Mouse (Mus musculus): ENCODE measurements around the gene Kif18b. TPM values are rescaled to one million over a fixed set of nuclear protein-coding genes. Genes with fewer than 3 reads are reported as not detected.

Gene Kif18b
- polyA plus RNA-seq, 1 experiment from 2014 or later = 5.1 TPM

- H3K4me3 ChIP-seq (ENCODE audit: low read depth, low read length) = peak overlapping the region; percentile 33
- peak overlapping the region; percentile 65 for H3K4me2 ChIP-seq (ENCODE audit: low read depth)
- peaks cover 72% of the 10 kb centered on the region for H3K27me3 ChIP-seq (ENCODE audit: control insufficient read depth, insufficient read depth, low read length)
- 0 out of 2 replicates have a peak, but pooled peaks have one; percentile 3 for ATAC-seq (ENCODE audit: insufficient read depth, low FRiP score, low TSS enrichment)
- peak; percentile 44 for DNase-seq (ENCODE audit: low spot score)
- H3K9me3 ChIP-seq (ENCODE audit: control insufficient read depth, low read length) = no peaks in the 10 kb centered on the region
- no peak overlapping the region for H3K27ac ChIP-seq (ENCODE audit: low read depth, low read length)
- H3K4me1 ChIP-seq (ENCODE audit: control insufficient read depth, insufficient read depth, low read length) = peaks cover 11% of the 10 kb centered on the region; the same call in 1 of the 2 replicates
- H3K9ac ChIP-seq (ENCODE audit: low read length) = peak overlapping the region; percentile 52
- no peaks in the 10 kb centered on the region for H3K36me3 ChIP-seq (ENCODE audit: control insufficient read depth, insufficient read depth, low read length)
- WGBS = 2% methylated on average over 53 of the region's 54 CpGs
Measured at GRCm38 (mm10) chr11:102945306-102946264, 20.7 kb upstream of the Kif18b start.

GRCm38 (mm10) chr11:102941236-102941635 lies 16.3 kb upstream of the Kif18b start:
- H3K4me2 ChIP-seq (ENCODE audit: low read depth) = no peak overlapping the region
- H3K9ac ChIP-seq (ENCODE audit: low read length) = no peak overlapping the region
- H3K36me3 ChIP-seq (ENCODE audit: control insufficient read depth, insufficient read depth, low read length) = no peaks in the 10 kb centered on the region
- no peak overlapping the region for H3K27ac ChIP-seq (ENCODE audit: low read depth, low read length)
- no peak for DNase-seq (ENCODE audit: low spot score)
- WGBS = 57% methylated on average over 5 of the region's 6 CpGs
- H3K4me3 ChIP-seq (ENCODE audit: low read depth, low read length) = no peak overlapping the region
- H3K27me3 ChIP-seq (ENCODE audit: control insufficient read depth, insufficient read depth, low read length) = peaks cover 35% of the 10 kb centered on the region
- peaks cover 12% of the 10 kb centered on the region; the same call in 1 of the 2 replicates for H3K4me1 ChIP-seq (ENCODE audit: control insufficient read depth, insufficient read depth, low read length)
- no peak for ATAC-seq (ENCODE audit: insufficient read depth, low FRiP score, low TSS enrichment)
- no peaks in the 10 kb centered on the region for H3K9me3 ChIP-seq (ENCODE audit: control insufficient read depth, low read length)

GRCm38 (mm10) chr11:102939024-102939675 lies 14.2 kb upstream of the Kif18b start:
- Histone ChIP-seq H3K4me1 (ENCODE audit: control insufficient read depth, insufficient read depth, low read length) (peaks cover 12% of the 10 kb centered on the region; the same call in 1 of the 2 replicates), H3K36me3 (ENCODE audit: control insufficient read depth, insufficient read depth, low read length) (no peaks in the 10 kb centered on the region), H3K4me3 (ENCODE audit: low read depth, low read length) (no peak overlapping the region), H3K27ac (ENCODE audit: low read depth, low read length) (no peak overlapping the region), H3K4me2 (ENCODE audit: low read depth) (no peak overlapping the region), H3K9me3 (ENCODE audit: control insufficient read depth, low read length) (no peaks in the 10 kb centered on the region), H3K27me3 (ENCODE audit: control insufficient read depth, insufficient read depth, low read length) (peaks cover 14% of the 10 kb centered on the region), H3K9ac (ENCODE audit: low read length) (0 out of 2 replicates have a peak overlapping the region, but pooled peaks have one; percentile 11)
- ATAC-seq (ENCODE audit: insufficient read depth, low FRiP score, low TSS enrichment) = no peak
- DNase-seq (ENCODE audit: low spot score) = no peak
- 45% methylated on average over 13 of the region's 13 CpGs for WGBS

GRCm38 (mm10) chr11:102937529-102938182 lies 12.7 kb upstream of the Kif18b start:
- Histone ChIP-seq H3K4me2 (ENCODE audit: low read depth) (no peak overlapping the region), H3K9ac (ENCODE audit: low read length) (no peak overlapping the region), H3K27ac (ENCODE audit: low read depth, low read length) (no peak overlapping the region), H3K36me3 (ENCODE audit: control insufficient read depth, insufficient read depth, low read length) (no peaks in the 10 kb centered on the region), H3K9me3 (ENCODE audit: control insufficient read depth, low read length) (no peaks in the 10 kb centered on the region), H3K4me3 (ENCODE audit: low read depth, low read length) (no peak overlapping the region), H3K4me1 (ENCODE audit: control insufficient read depth, insufficient read depth, low read length) (peaks cover 12% of the 10 kb centered on the region; the same call in 1 of the 2 replicates), H3K27me3 (ENCODE audit: control insufficient read depth, insufficient read depth, low read length) (peaks cover 3% of the 10 kb centered on the region; the same call in 1 of the 2 replicates)
- peak; percentile 53 for DNase-seq (ENCODE audit: low spot score)
- 60% methylated on average over 3 of the region's 3 CpGs for WGBS
- ATAC-seq (ENCODE audit: insufficient read depth, low FRiP score, low TSS enrichment) = no peak

GRCm38 (mm10) chr11:102936272-102936671 lies 11.3 kb upstream of the Kif18b start:
- Histone ChIP-seq H3K27ac (ENCODE audit: low read depth, low read length) (no peak overlapping the region), H3K4me3 (ENCODE audit: low read depth, low read length) (no peak overlapping the region), H3K27me3 (ENCODE audit: control insufficient read depth, insufficient read depth, low read length) (peaks cover under 1% of the 10 kb centered on the region; the same call in 1 of the 2 replicates), H3K9ac (ENCODE audit: low read length) (no peak overlapping the region), H3K9me3 (ENCODE audit: control insufficient read depth, low read length) (no peaks in the 10 kb centered on the region), H3K4me1 (ENCODE audit: control insufficient read depth, insufficient read depth, low read length) (peaks cover 12% of the 10 kb centered on the region; the same call in 1 of the 2 replicates), H3K36me3 (ENCODE audit: control insufficient read depth, insufficient read depth, low read length) (no peaks in the 10 kb centered on the region), H3K4me2 (ENCODE audit: low read depth) (no peak overlapping the region)
- ATAC-seq (ENCODE audit: insufficient read depth, low FRiP score, low TSS enrichment) = no peak
- WGBS = 25% methylated on average over 4 of the region's 4 CpGs
- DNase-seq (ENCODE audit: low spot score) = no peak

GRCm38 (mm10) chr11:102930672-102931071 lies 5.7 kb upstream of the Kif18b start:
- no peaks in the 10 kb centered on the region for H3K9me3 ChIP-seq (ENCODE audit: control insufficient read depth, low read length)
- H3K9ac ChIP-seq (ENCODE audit: low read length) = no peak overlapping the region
- no peaks in the 10 kb centered on the region for H3K36me3 ChIP-seq (ENCODE audit: control insufficient read depth, insufficient read depth, low read length)
- 95% methylated on average over 10 of the region's 10 CpGs for WGBS
- no peak overlapping the region for H3K27ac ChIP-seq (ENCODE audit: low read depth, low read length)
- H3K4me1 ChIP-seq (ENCODE audit: control insufficient read depth, insufficient read depth, low read length) = no peaks in the 10 kb centered on the region
- H3K27me3 ChIP-seq (ENCODE audit: control insufficient read depth, insufficient read depth, low read length) = no peaks in the 10 kb centered on the region
- no peak for ATAC-seq (ENCODE audit: insufficient read depth, low FRiP score, low TSS enrichment)
- no peak overlapping the region for H3K4me3 ChIP-seq (ENCODE audit: low read depth, low read length)
- no peak overlapping the region for H3K4me2 ChIP-seq (ENCODE audit: low read depth)
- no peak for DNase-seq (ENCODE audit: low spot score)

- H3K4me3 ChIP-seq (ENCODE audit: low read depth, low read length) = peak overlapping the region; percentile 64
- H3K27me3 ChIP-seq (ENCODE audit: control insufficient read depth, insufficient read depth, low read length) = no peaks in the 10 kb centered on the region
- peak overlapping the region; percentile 45 for H3K4me2 ChIP-seq (ENCODE audit: low read depth)
- no peaks in the 10 kb centered on the region for H3K9me3 ChIP-seq (ENCODE audit: control insufficient read depth, low read length)
- H3K27ac ChIP-seq (ENCODE audit: low read depth, low read length) = peak overlapping the region; percentile 86
- 2% methylated on average over 10 of the region's 10 CpGs for WGBS
- peaks cover 3% of the 10 kb centered on the region for H3K36me3 ChIP-seq (ENCODE audit: control insufficient read depth, insufficient read depth, low read length)
- peaks cover 2% of the 10 kb centered on the region; the same call in 1 of the 2 replicates for H3K4me1 ChIP-seq (ENCODE audit: control insufficient read depth, insufficient read depth, low read length)
- peak overlapping the region; percentile 60 for H3K9ac ChIP-seq (ENCODE audit: low read length)
- DNase-seq (ENCODE audit: low spot score) (no peak), ATAC-seq (ENCODE audit: insufficient read depth, low FRiP score, low TSS enrichment) (peak; percentile 20; the same call in 1 of the 2 replicates)
Measured at GRCm38 (mm10) chr11:102925351-102925717, 410 bp upstream of the Kif18b start.

GRCm38 (mm10) chr11:102921491-102921890 lies 3.4 kb downstream of the Kif18b start:
- H3K4me1 ChIP-seq (ENCODE audit: control insufficient read depth, insufficient read depth, low read length) = peaks cover 2% of the 10 kb centered on the region; the same call in 1 of the 2 replicates
- H3K4me3 ChIP-seq (ENCODE audit: low read depth, low read length) = no peak overlapping the region
- H3K27me3 ChIP-seq (ENCODE audit: control insufficient read depth, insufficient read depth, low read length) = no peaks in the 10 kb centered on the region
- WGBS = 85% methylated on average over 6 of the region's 6 CpGs
- no peak overlapping the region for H3K4me2 ChIP-seq (ENCODE audit: low read depth)
- no peak for DNase-seq (ENCODE audit: low spot score)
- peaks cover 3% of the 10 kb centered on the region for H3K36me3 ChIP-seq (ENCODE audit: control insufficient read depth, insufficient read depth, low read length)
- H3K9ac ChIP-seq (ENCODE audit: low read length) = no peak overlapping the region
- ATAC-seq (ENCODE audit: insufficient read depth, low FRiP score, low TSS enrichment) = no peak
- H3K9me3 ChIP-seq (ENCODE audit: control insufficient read depth, low read length) = no peaks in the 10 kb centered on the region
- H3K27ac ChIP-seq (ENCODE audit: low read depth, low read length) = no peak overlapping the region
